Mouse (Mus musculus) bone marrow, adult 2 months (tissue): ENCODE results near the gene Sdk1. TPM values are rescaled to one million over a fixed set of nuclear protein-coding genes. Genes with fewer than 3 reads are reported as not detected.

Experiments used
- H3K27ac ChIP-seq: fragments of 200-500 bp; 2 replicates; pipeline ENCODE4 v1.5.1; 2012; ENCODE audit warnings: low read depth, mild to moderate bottlenecking, control low read depth, inconsistent platforms, low read length; ENCODE audit not compliant: control insufficient read depth, poor library complexity, insufficient read depth
- H3K4me1 ChIP-seq: fragments of 200-500 bp; 2 replicates; pipeline ENCODE4 v1.6.1; 2011; ENCODE audit warnings: low read length; ENCODE audit not compliant: control insufficient read depth, insufficient read depth
- H3K4me3 ChIP-seq: fragments of 200-500 bp; replicated peaks from 2 replicates; pipeline ENCODE3; 2011; ENCODE audit warnings: mild to moderate bottlenecking, low read depth, low read length, control low read depth; ENCODE audit not compliant: control insufficient read depth
- CTCF ChIP-seq: fragments of 200-500 bp; IDR thresholded peaks from 2 replicates; pipeline ENCODE4 v1.5.1; 2011; ENCODE audit warnings: low read length, control low read depth; ENCODE audit not compliant: control insufficient read depth, insufficient read depth
- POLR2A ChIP-seq: fragments of 200-500 bp; IDR thresholded peaks from 2 replicates; pipeline ENCODE4 v1.6.1; 2011; ENCODE audit warnings: low read depth, mild to moderate bottlenecking, control low read depth, low read length, borderline replicate concordance; ENCODE audit not compliant: control insufficient read depth
- WGBS: fragments of 180-500 bp; shearing (Covaris S2); methylation state at CpG from one replicate; pipeline ENCODE4 v1.1.7; 2018; 5-methylcytosine and 5-hydroxymethylcytosine counted together
- polyA plus RNA-seq: library from polyadenylated mRNA; stranded (reverse); fragments of >200 nt; gene quantifications from 2 replicates; pipeline ENCODE4 v1.2.4, GENCODE M21; 2011; ENCODE audit warnings: low replicate concordance; ENCODE audit not compliant: missing spikeins, insufficient read depth, insufficient read length

The Sdk1 gene
- polyA plus RNA-seq, 1 experiment: 0.27 TPM

DNA sequence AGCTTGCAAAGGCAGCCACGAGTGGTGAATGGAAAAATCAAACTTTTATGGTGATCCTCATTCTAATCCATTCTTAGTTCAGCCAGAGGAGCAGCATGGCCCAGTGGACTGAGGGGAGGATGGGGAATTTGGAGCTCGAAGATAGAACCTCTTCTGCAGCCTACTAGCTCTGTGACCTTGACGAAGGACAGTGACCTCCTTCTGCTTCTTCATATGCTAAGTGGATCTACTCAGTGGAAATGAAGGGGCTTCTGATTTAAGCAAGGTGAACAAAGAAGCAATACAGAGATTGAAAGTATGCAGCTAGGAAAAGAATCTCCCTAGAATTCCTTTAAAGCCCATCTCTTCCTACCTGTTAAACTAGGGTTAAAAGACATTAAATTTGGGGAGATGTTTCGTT, 152.6 kb downstream of the Sdk1 start:
- H3K27ac ChIP-seq: no peak overlapping the region
- H3K4me1 ChIP-seq: no peaks in the 10 kb centered on the region
- no peak overlapping the region for H3K4me3 ChIP-seq
- WGBS: 68% methylated on average over 4 of the region's 4 CpGs
- TF ChIP-seq CTCF (no peak), POLR2A (no peak)

DNA sequence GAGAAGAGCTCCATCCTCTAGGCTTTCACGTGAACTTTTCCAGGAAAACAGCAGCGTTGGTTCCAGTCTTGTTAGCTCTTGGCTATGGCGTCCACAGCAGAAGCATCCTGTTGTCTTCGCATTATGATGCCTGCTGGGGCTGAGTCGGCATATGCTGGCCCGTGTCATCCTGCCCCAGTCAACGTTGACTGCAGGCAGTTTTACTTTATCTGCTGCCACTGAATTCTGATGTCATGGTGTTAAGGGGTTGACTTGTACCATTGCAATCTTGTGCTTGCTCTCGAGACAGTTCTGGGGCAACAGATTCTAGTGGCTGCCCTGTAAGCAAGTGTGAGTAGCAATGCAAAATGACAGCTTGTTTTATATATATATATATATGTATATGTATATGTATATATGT, 153.3 kb downstream of the Sdk1 start:
- 81% methylated on average over 8 of the region's 8 CpGs for WGBS
- no peak overlapping the region for H3K4me3 ChIP-seq
- TF ChIP-seq CTCF (no peak), POLR2A (no peak)
- no peaks in the 10 kb centered on the region for H3K4me1 ChIP-seq
- no peak overlapping the region for H3K27ac ChIP-seq

DNA sequence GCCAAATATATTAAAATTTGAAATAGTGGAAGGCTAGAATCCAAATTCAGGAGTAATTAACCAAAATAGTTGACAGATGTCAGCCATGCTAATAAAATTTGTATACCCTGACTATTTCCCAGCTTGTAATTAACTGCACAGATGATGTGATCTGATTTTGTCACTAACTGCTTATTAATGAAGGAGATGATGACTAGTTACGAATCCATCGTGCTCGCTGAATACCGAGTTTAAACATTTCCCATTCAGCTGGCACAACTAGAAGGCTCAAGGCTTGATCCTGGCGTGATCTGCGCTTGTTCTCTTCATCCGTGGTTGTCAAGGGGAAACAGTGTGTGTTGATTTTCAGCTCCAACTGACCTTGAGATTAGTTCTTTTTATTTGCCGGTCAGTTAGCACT, 162.5 kb downstream of the Sdk1 start:
- no peak overlapping the region for H3K4me3 ChIP-seq
- H3K4me1 ChIP-seq: no peaks in the 10 kb centered on the region
- H3K27ac ChIP-seq: no peak overlapping the region
- 85% methylated on average over 8 of the region's 8 CpGs for WGBS
- TF ChIP-seq POLR2A (no peak), CTCF (no peak)

DNA sequence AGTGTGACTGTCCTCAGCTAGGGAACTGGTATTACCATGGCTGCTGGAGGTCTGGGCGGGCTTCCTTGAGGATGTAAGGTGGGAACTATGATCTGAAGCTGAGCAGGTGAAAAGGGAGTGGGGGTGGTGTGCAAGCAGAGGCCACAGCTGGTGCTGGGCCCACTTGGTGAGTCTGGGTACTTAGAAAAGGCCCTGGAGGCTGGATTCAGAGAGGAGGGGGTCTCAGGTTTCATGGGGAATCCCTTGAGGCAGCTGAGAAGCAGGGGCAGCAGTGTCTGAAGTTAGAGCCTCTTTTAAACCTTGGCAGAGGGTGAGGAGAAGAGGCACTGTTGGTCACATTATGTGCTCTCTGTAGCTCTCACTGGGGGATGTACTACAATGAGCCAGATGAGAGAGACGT, 163.4 kb downstream of the Sdk1 start:
- TF ChIP-seq CTCF (no peak), POLR2A (no peak)
- no peak overlapping the region for H3K27ac ChIP-seq
- no peak overlapping the region for H3K4me3 ChIP-seq
- WGBS: 53% methylated on average over 2 of the region's 2 CpGs
- H3K4me1 ChIP-seq: no peaks in the 10 kb centered on the region

DNA sequence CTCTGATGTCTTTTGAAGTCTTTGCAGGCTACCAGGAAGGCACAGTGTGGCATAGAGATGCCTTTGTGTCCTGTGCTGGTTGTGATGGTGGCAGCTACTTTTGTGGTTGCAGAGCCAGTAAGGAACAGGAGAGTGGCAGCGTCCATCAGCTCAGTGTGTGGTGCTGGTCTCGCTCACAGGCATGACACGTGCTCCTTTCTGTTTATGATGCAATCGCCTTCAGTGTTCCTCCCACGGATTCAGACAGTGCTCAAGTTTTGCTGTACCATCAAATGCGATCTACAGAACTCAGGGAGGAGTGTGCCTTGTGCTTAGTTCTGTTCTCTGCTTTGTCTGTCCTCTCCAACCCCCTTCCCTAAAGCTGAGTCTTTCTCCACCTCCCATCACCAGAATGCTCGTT, 165.6 kb downstream of the Sdk1 start:
- Histone ChIP-seq H3K4me3 (no peak overlapping the region), H3K27ac (no peak overlapping the region), H3K4me1 (no peaks in the 10 kb centered on the region)
- no peak for TF ChIP-seq POLR2A
- no peak for TF ChIP-seq CTCF
- WGBS: 62% methylated on average over 7 of the region's 7 CpGs

DNA sequence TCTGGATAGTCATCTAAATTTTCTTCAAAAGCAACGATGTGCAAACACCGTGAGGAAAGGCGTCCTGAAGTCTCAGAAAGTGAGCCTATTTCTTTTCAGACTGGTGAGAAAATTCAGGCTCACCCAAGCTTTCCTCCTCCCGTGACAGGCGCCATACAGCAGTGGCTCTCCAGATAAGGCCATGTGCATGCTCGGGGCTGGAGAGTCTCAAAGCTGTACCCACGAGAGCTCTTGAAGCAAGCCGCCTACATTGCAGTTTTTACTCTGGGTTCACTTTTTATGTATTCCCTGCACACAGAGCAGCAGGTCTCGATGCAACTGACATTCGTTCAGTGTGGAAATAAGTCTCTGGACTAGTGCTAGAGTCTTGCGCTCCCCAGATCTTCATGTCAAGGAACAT, 171.7 kb downstream of the Sdk1 start:
- no peaks in the 10 kb centered on the region for H3K4me1 ChIP-seq
- TF ChIP-seq POLR2A (no peak), CTCF (no peak)
- 77% methylated on average over 11 of the region's 11 CpGs for WGBS
- no peak overlapping the region for H3K27ac ChIP-seq
- no peak overlapping the region for H3K4me3 ChIP-seq

DNA sequence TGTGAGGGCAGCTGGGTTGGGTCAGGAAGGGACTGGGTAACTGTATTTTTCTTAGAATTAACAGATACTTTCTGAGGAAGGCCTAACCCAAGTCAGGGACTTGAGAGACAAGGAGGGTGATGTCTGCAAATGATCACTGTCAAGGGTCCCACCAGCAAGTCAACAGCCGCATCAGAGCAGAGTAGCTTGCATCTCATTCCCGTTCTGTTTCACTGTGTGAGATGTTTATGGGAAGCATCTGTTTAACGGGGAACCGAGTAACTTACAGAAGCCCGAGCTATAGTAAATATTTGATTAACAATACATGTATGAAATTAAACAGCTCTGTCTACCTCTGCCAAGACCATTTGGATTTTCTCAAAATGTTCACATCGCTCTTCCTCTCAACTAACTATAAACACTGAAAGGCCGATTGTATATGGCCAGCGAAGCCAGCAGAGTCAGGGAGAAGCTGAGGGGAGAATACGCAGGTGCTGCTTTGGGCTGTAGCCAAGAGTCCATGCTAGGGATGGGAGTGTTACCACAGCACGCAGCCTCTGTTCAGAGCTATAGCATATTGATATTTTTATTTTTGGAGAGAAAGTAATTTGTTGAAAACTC, 174.5 kb downstream of the Sdk1 start:
- 82% methylated on average over 10 of the region's 10 CpGs for WGBS
- H3K4me1 ChIP-seq: no peaks in the 10 kb centered on the region
- no peak overlapping the region for H3K27ac ChIP-seq
- no peak overlapping the region for H3K4me3 ChIP-seq
- no peak for TF ChIP-seq CTCF
- no peak for TF ChIP-seq POLR2A

DNA sequence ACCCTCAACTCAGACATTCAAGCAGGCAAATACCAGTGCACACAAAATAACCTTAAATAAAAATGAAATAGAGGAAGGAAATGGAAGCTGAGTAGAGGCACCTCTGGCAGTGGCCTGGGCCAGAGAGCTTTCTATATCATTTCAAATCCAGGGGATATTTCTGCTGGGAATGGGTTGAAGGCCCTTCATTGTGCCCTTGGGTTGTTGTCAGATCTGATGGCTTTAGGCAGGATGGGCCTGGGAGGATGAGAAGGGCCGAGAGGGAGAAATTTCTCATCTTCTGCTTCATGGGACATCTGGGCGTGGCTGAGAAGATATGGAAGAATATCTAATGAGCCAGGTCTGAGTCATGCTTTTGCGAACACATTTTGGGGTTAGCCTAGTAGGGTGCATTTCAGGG, 186.8 kb downstream of the Sdk1 start:
- Histone ChIP-seq H3K4me1 (no peaks in the 10 kb centered on the region), H3K27ac (no peak overlapping the region), H3K4me3 (no peak overlapping the region)
- no peak for TF ChIP-seq POLR2A
- no peak for TF ChIP-seq CTCF
- WGBS: 50% methylated on average over 3 of the region's 3 CpGs

DNA sequence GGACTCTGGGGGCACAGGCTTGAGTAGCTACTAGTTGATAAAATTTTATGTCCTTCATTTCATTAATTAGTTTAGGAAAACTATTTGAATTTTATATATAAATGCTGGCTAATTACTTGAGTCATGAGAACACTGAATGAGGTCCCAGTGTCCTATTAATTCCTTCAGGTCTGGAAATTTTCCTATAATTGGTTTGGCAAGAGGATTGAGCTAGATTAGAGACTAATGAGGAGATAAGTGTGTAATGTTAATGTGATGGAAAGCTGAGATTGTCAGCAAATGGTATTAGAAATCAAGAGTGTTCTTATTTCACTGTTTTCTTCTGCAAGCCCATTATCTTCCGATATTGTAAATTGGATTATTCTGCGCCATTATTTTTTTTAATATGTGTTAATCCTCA, 192.0 kb downstream of the Sdk1 start:
- Histone ChIP-seq H3K27ac (no peak overlapping the region), H3K4me3 (no peak overlapping the region), H3K4me1 (no peaks in the 10 kb centered on the region)
- 89% methylated on average over 2 of the region's 2 CpGs for whole genome bisulfite sequencing
- TF ChIP-seq POLR2A (no peak), CTCF (no peak)
